Mouse (Mus musculus) G1E (cell line): ENCODE data around the gene Tlr4.

Experiments
- CTCF ChIP-seq: IDR thresholded peaks from 2 replicates; pipeline ENCODE4 v1.5.1; 2012; ENCODE audit warnings: low read depth, low read length, inconsistent platforms, mixed read lengths
- GATA2 ChIP-seq: IDR thresholded peaks from 2 replicates; pipeline ENCODE4 v1.6.1; 2012; ENCODE audit warnings: low read depth, low read length, inconsistent platforms, borderline replicate concordance

DNA sequence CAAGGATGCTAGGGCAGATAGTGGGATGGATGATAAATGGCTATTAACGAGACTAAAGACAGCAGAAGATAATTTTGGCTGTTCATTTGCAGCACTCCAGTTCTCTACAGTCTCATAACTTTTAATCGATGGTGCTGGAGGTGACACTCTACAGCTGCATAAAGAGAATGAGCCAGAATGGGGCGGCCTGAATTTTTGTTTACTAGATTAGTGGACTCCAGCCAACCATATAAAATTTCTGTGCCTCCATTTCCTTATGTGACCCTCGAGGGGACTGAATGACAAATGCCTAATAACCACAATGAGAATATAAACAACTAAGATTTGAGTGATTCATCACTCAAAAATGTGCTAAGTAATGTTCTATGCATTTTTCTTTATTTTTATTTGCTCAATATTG lies 48.4 kb downstream of the Tlr4 start:
- TF ChIP-seq CTCF (no peak), GATA2 (no peak)
